Mouse (Mus musculus): ENCODE results near the gene Clic6. TPM values are rescaled to one million over a fixed set of nuclear protein-coding genes. Genes with fewer than 3 reads are reported as not detected.

The Clic6 gene
- total and polyA plus RNA-seq, 3 experiments = not detected

- DNase-seq (ENCODE audit: low read depth, low spot score) = no peak
- Histone ChIP-seq H3K9ac (ENCODE audit: control insufficient read depth, low read depth, low read length, poor library complexity, severe bottlenecking) (no peak overlapping the region), H3K9me3 (replicated peaks; ENCODE audit: insufficient read depth, low read length) (no peaks in the 10 kb centered on the region), H3K4me1 (ENCODE audit: control insufficient read depth in 1 of 2, insufficient read depth in 2 of 2, low read length in 2 of 2) (peaks cover 8 to 13% of the 10 kb centered on the region in 2 experiments), H3K36me3 (ENCODE audit: control insufficient read depth in 1 of 2, insufficient read depth in 2 of 2, low read length in 2 of 2) (peaks cover 0 to 5% of the 10 kb centered on the region in 2 experiments; a peak in 2 of 4 replicates), H3K27ac (ENCODE audit: control insufficient read depth, low read depth, low read length) (no peak overlapping the region), H3K79me2 (ENCODE audit: control insufficient read depth, insufficient read depth, low read length, poor library complexity) (no peaks in the 10 kb centered on the region), H3K27me3 (ENCODE audit: control insufficient read depth in 1 of 2, insufficient read depth in 2 of 2, low read length in 2 of 2) (peaks cover 2 to 3% of the 10 kb centered on the region in 2 experiments; a peak in 3 of 4 replicates), H3K4me3 (ENCODE audit: control insufficient read depth in 1 of 2, insufficient read depth in 1 of 2, low read depth in 2 of 2, low read length in 2 of 2) (no peak overlapping the region)
- TF ChIP-seq POLR2AphosphoS5 (IDR thresholded peaks at IDR 0.05; ENCODE audit: borderline replicate concordance, low read depth, low read length) = no peak
- TF ChIP-seq ELF1 (IDR thresholded peaks at IDR 0.05; ENCODE audit: low read depth, low read length) = no peak
- TF ChIP-seq BHLHE40 (IDR thresholded peaks at IDR 0.05; ENCODE audit: borderline replicate concordance, low read depth, low read length) = no peak
- TF ChIP-seq ZKSCAN1 (IDR thresholded peaks at IDR 0.05; ENCODE audit: low read depth, low read length) = no peak
- TF ChIP-seq KAT2A (conservative IDR thresholded peaks at IDR 0.05; ENCODE audit: low read depth, low read length) = no peak
- no peak for TF ChIP-seq SMC3 (IDR thresholded peaks at IDR 0.05; ENCODE audit: low read depth, low read length)
- no peak for TF ChIP-seq GABPA (IDR thresholded peaks at IDR 0.05; ENCODE audit: low read depth, low read length)
- no peak for TF ChIP-seq EP300 (IDR thresholded peaks at IDR 0.05; ENCODE audit: low read depth in 1 of 2, low read length in 2 of 2)
- TF ChIP-seq SIN3A (IDR thresholded peaks at IDR 0.05; ENCODE audit: low read length) = no peak
- TF ChIP-seq MEF2A (IDR thresholded peaks at IDR 0.05; ENCODE audit: extremely low read depth, insufficient replicate concordance, low read depth, low read length, poor library complexity, severe bottlenecking) = no peak
- no peak for TF ChIP-seq UBTF (IDR thresholded peaks at IDR 0.05; ENCODE audit: borderline replicate concordance, insufficient read depth, low read depth, low read length)
- no peak for TF ChIP-seq ZNF384 (IDR thresholded peaks at IDR 0.05; ENCODE audit: low read depth, low read length)
- no peak for TF ChIP-seq MAZ (IDR thresholded peaks at IDR 0.05; ENCODE audit: low read depth, low read length)
- TF ChIP-seq TAL1 (IDR thresholded peaks at IDR 0.05; ENCODE audit: low read length) = no peak
- no peak for TF ChIP-seq RCOR1 (IDR thresholded peaks at IDR 0.05; ENCODE audit: low read depth, low read length)
- TF ChIP-seq NELFE (IDR thresholded peaks at IDR 0.05; ENCODE audit: low read depth, low read length) = no peak
- TF ChIP-seq USF1 (IDR thresholded peaks at IDR 0.05; ENCODE audit: low read depth, low read length) = no peak
These were observed 12.5 kb downstream of the Clic6 start for GRCm38 (mm10) chr16:92497851-92498588.

GRCm38 (mm10) chr16:92498589-92498981, 13.0 kb downstream of the Clic6 start:
- peaks cover 4 to 8% of the 10 kb centered on the region in 2 experiments for H3K4me1 ChIP-seq (ENCODE audit: control insufficient read depth in 1 of 2, insufficient read depth in 2 of 2, low read length in 2 of 2)
- H3K4me3 ChIP-seq (ENCODE audit: control insufficient read depth in 1 of 2, insufficient read depth in 1 of 2, low read depth in 2 of 2, low read length in 2 of 2) = no peak overlapping the region
- H3K27ac ChIP-seq (ENCODE audit: control insufficient read depth, low read depth, low read length) = no peak overlapping the region
- H3K9me3 ChIP-seq (replicated peaks; ENCODE audit: insufficient read depth, low read length) = no peaks in the 10 kb centered on the region
- H3K27me3 ChIP-seq (ENCODE audit: control insufficient read depth in 1 of 2, insufficient read depth in 2 of 2, low read length in 2 of 2) = peaks cover 2 to 3% of the 10 kb centered on the region in 2 experiments; a peak in 3 of 4 replicates
- TF ChIP-seq MAX (IDR thresholded peaks at IDR 0.05; ENCODE audit: low read length) = no peak
- TF ChIP-seq NELFE (IDR thresholded peaks at IDR 0.05; ENCODE audit: low read depth, low read length) = no peak
- TF ChIP-seq MAZ (IDR thresholded peaks at IDR 0.05; ENCODE audit: low read depth, low read length) = no peak
- no peak for TF ChIP-seq POLR2AphosphoS2 (IDR thresholded peaks at IDR 0.05; ENCODE audit: low read length)
- no peak for TF ChIP-seq ETS1 (IDR thresholded peaks at IDR 0.05; ENCODE audit: low read depth, low read length)
- TF ChIP-seq BHLHE40 (IDR thresholded peaks at IDR 0.05; ENCODE audit: borderline replicate concordance, low read depth, low read length) = no peak
- TF ChIP-seq POLR2AphosphoS5 (IDR thresholded peaks at IDR 0.05; ENCODE audit: borderline replicate concordance, low read depth, low read length) = no peak
- no peak for TF ChIP-seq ZMIZ1 (IDR thresholded peaks at IDR 0.05; ENCODE audit: low read depth, low read length)
- TF ChIP-seq CHD1 (IDR thresholded peaks at IDR 0.05; ENCODE audit: low read depth, low read length) = no peak
- TF ChIP-seq MXI1 (IDR thresholded peaks at IDR 0.05; ENCODE audit: low read depth, low read length) = no peak
- TF ChIP-seq USF2 (IDR thresholded peaks at IDR 0.05; ENCODE audit: borderline replicate concordance in 1 of 2, insufficient read depth in 1 of 2, low read depth in 1 of 2, low read length in 2 of 2) = no peak
- TF ChIP-seq E2F4 (IDR thresholded peaks at IDR 0.05; ENCODE audit: borderline replicate concordance, low read depth, low read length) = no peak
- TF ChIP-seq ELF1 (IDR thresholded peaks at IDR 0.05; ENCODE audit: low read depth, low read length) = no peak
- no peak for TF ChIP-seq JUND (IDR thresholded peaks at IDR 0.05; ENCODE audit: low read depth, low read length)
- no peak for TF ChIP-seq TBP (IDR thresholded peaks at IDR 0.05; ENCODE audit: low read depth, low read length)
- H3K36me3 ChIP-seq (ENCODE audit: control insufficient read depth in 1 of 2, insufficient read depth in 2 of 2, low read length in 2 of 2) = peaks cover 0 to 5% of the 10 kb centered on the region in 2 experiments; a peak in 2 of 4 replicates
- H3K9ac ChIP-seq (ENCODE audit: control insufficient read depth, low read depth, low read length, poor library complexity, severe bottlenecking) = no peak overlapping the region
- H3K79me2 ChIP-seq (ENCODE audit: control insufficient read depth, insufficient read depth, low read length, poor library complexity) = no peaks in the 10 kb centered on the region
- no peak for DNase-seq (ENCODE audit: low read depth, low spot score)
